Mouse (Mus musculus) intestine, embryonic 15.5 days (tissue): ENCODE results near the gene 1700125H20Rik. TPM values are rescaled to one million over a fixed set of nuclear protein-coding genes. Genes with fewer than 3 reads are reported as not detected.

Experiments
- ATAC-seq: fragments of 200-750 bp; cut with Nextera tagmentation; 2 replicates; pipeline ENCODE4 v1.8.0; 2017; ENCODE audit warnings: moderate TSS enrichment, moderate library complexity
- H3K27ac ChIP-seq: fragments of 300-500 bp; sonication (generic); 2 replicates; pipeline ENCODE4 v1.5.1; 2015; ENCODE audit warnings: mild to moderate bottlenecking, inconsistent platforms
- H3K27me3 ChIP-seq: fragments of 300-500 bp; sonication (generic); replicated peaks from 2 replicates; pipeline ENCODE4 v1.6.1; 2015; ENCODE audit warnings: inconsistent platforms
- H3K36me3 ChIP-seq: fragments of 300-500 bp; sonication (generic); 2 replicates; pipeline ENCODE4 v1.6.1; 2015; ENCODE audit warnings: inconsistent platforms
- H3K4me1 ChIP-seq: fragments of 300-500 bp; sonication (generic); replicated peaks from 2 replicates; pipeline ENCODE4 v1.6.1; 2015; ENCODE audit warnings: inconsistent platforms
- H3K4me2 ChIP-seq: fragments of 300-500 bp; sonication (generic); replicated peaks from 2 replicates; pipeline ENCODE4 v1.6.1; 2015; ENCODE audit warnings: mild to moderate bottlenecking, inconsistent platforms
- H3K4me3 ChIP-seq: fragments of 300-500 bp; sonication (generic); replicated peaks from 2 replicates; pipeline ENCODE4 v1.5.1; 2015; ENCODE audit warnings: inconsistent platforms
- H3K9ac ChIP-seq: fragments of 300-500 bp; sonication (generic); 2 replicates; pipeline ENCODE4 v1.6.1; 2015; ENCODE audit warnings: inconsistent platforms
- H3K9me3 ChIP-seq: fragments of 300-500 bp; sonication (generic); 2 replicates; pipeline ENCODE4 v1.6.1; 2016; ENCODE audit warnings: inconsistent platforms
- WGBS: fragments of 180-500 bp; shearing (Covaris S2); methylation state at CpG from one replicate; pipeline ENCODE4 v1.1.7; 2015; 5-methylcytosine and 5-hydroxymethylcytosine counted together
- polyA plus RNA-seq: library from polyadenylated mRNA; unstranded; fragments of >200 nt; fragmentation: Nextera tagmentation; extraction: Ambion mirVana; gene quantifications from 2 replicates; pipeline ENCODE4 v1.2.1, GENCODE M21; 2015

The 1700125H20Rik gene
- polyA plus RNA-seq = not detected in 2 replicates

GRCm38 (mm10) chr11:85170058-85170740 is at the start of gene 1700125H20Rik:
Gene 1700125H20Rik, plus strand, starts transcription at chr11:85170404.
- peak within 1 kb of the TSS; percentile 25; the same call in 1 of the 2 replicates for H3K4me3 ChIP-seq
- 11% methylated on average over 21 of the region's 21 CpGs for WGBS
- H3K4me2 ChIP-seq = peak within 1 kb of the TSS; percentile 69
- no peaks in the 10 kb centered on the region for H3K9me3 ChIP-seq
- peak within 1 kb of the TSS; percentile 36 for H3K9ac ChIP-seq
- 0 out of 2 replicates have a peak, but pooled peaks cover 6% of the 10 kb centered on the region for H3K4me1 ChIP-seq
- H3K27me3 ChIP-seq = no peaks in the 10 kb centered on the region
- peak; percentile 91 for ATAC-seq
- no peak within 1 kb of the TSS for H3K27ac ChIP-seq
- H3K36me3 ChIP-seq = no peaks in the 10 kb centered on the region

- WGBS = 87% methylated on average over 1 of the region's 1 CpGs
- H3K27ac ChIP-seq = no peak overlapping the region
Observed at GRCm38 (mm10) chr11:85122073-85122472, 48.1 kb upstream of the 1700125H20Rik start.

GRCm38 (mm10) chr11:85123267-85123992 is 46.8 kb upstream of the 1700125H20Rik start:
- Histone ChIP-seq H3K4me1 (no peaks in the 10 kb centered on the region), H3K4me2 (no peak overlapping the region), H3K36me3 (no peaks in the 10 kb centered on the region), H3K9ac (no peak overlapping the region), H3K27me3 (no peaks in the 10 kb centered on the region), H3K9me3 (no peaks in the 10 kb centered on the region), H3K4me3 (no peak overlapping the region), H3K27ac (no peak overlapping the region)
- WGBS = 83% methylated on average over 3 of the region's 3 CpGs
- no peak for ATAC-seq

More at GRCm38 (mm10) chr11:85122073-85122472, 48.1 kb upstream of the 1700125H20Rik start:
- Histone ChIP-seq H3K27me3 (no peaks in the 10 kb centered on the region), H3K9me3 (no peaks in the 10 kb centered on the region), H3K4me3 (no peak overlapping the region), H3K4me1 (no peaks in the 10 kb centered on the region), H3K9ac (no peak overlapping the region), H3K36me3 (no peaks in the 10 kb centered on the region), H3K4me2 (no peak overlapping the region)
- ATAC-seq = no peak

- 83% methylated on average over 2 of the region's 2 CpGs for WGBS
Observed at GRCm38 (mm10) chr11:85126257-85127102, 43.7 kb upstream of the 1700125H20Rik start.

GRCm38 (mm10) chr11:85128883-85129282 is 41.3 kb upstream of the 1700125H20Rik start:
- ATAC-seq = no peak
- Histone ChIP-seq H3K27ac (no peak overlapping the region), H3K9me3 (no peaks in the 10 kb centered on the region)

More at GRCm38 (mm10) chr11:85126257-85127102, 43.7 kb upstream of the 1700125H20Rik start:
- Histone ChIP-seq H3K27ac (no peak overlapping the region), H3K9ac (no peak overlapping the region), H3K9me3 (no peaks in the 10 kb centered on the region), H3K27me3 (no peaks in the 10 kb centered on the region), H3K4me1 (no peaks in the 10 kb centered on the region), H3K4me3 (no peak overlapping the region), H3K4me2 (no peak overlapping the region), H3K36me3 (no peaks in the 10 kb centered on the region)
- ATAC-seq = no peak

GRCm38 (mm10) chr11:85131542-85131941 is 38.7 kb upstream of the 1700125H20Rik start:
- H3K27ac ChIP-seq = no peak overlapping the region
- H3K27me3 ChIP-seq = no peaks in the 10 kb centered on the region
- no peak overlapping the region for H3K4me3 ChIP-seq
- no peak overlapping the region for H3K4me2 ChIP-seq
- no peaks in the 10 kb centered on the region for H3K36me3 ChIP-seq
- 45% methylated on average over 2 of the region's 2 CpGs for WGBS
- no peaks in the 10 kb centered on the region for H3K4me1 ChIP-seq
- ATAC-seq = no peak; the same call in 1 of the 2 replicates
- no peak overlapping the region for H3K9ac ChIP-seq
- no peaks in the 10 kb centered on the region for H3K9me3 ChIP-seq

More at GRCm38 (mm10) chr11:85128883-85129282, 41.3 kb upstream of the 1700125H20Rik start:
- Histone ChIP-seq H3K9ac (no peak overlapping the region), H3K4me3 (no peak overlapping the region), H3K27me3 (no peaks in the 10 kb centered on the region), H3K4me2 (no peak overlapping the region), H3K36me3 (no peaks in the 10 kb centered on the region), H3K4me1 (no peaks in the 10 kb centered on the region)
- WGBS = 84% methylated on average over 1 of the region's 1 CpGs

GRCm38 (mm10) chr11:85138776-85139474 is 31.3 kb upstream of the 1700125H20Rik start:
- H3K4me2 ChIP-seq = peak overlapping the region; percentile 76
- ATAC-seq = no peak
- 2% methylated on average over 17 of the region's 17 CpGs for WGBS

GRCm38 (mm10) chr11:85139581-85140540 is 30.3 kb upstream of the 1700125H20Rik start, which contains the start of gene Usp32:
Gene Usp32, minus strand, starts transcription at chr11:85140161.
- Histone ChIP-seq H3K9me3 (no peaks in the 10 kb centered on the region), H3K36me3 (no peaks in the 10 kb centered on the region), H3K4me1 (no peaks in the 10 kb centered on the region), H3K4me2 (peak within 1 kb of the TSS; percentile 76), H3K27me3 (no peaks in the 10 kb centered on the region), H3K9ac (peak within 1 kb of the TSS; percentile 76), H3K4me3 (peak within 1 kb of the TSS; percentile 90), H3K27ac (peak within 1 kb of the TSS; percentile 79)
- WGBS = under 1% methylated on average over 83 of the region's 94 CpGs
- ATAC-seq = peak; percentile 99

More at GRCm38 (mm10) chr11:85138776-85139474, 31.3 kb upstream of the 1700125H20Rik start:
- Histone ChIP-seq H3K27me3 (no peaks in the 10 kb centered on the region), H3K9ac (peak overlapping the region; percentile 76), H3K4me3 (peak overlapping the region; percentile 90), H3K4me1 (no peaks in the 10 kb centered on the region), H3K36me3 (no peaks in the 10 kb centered on the region), H3K9me3 (no peaks in the 10 kb centered on the region), H3K27ac (peak overlapping the region; percentile 79; the same call in 1 of the 2 replicates)

- Histone ChIP-seq H3K4me3 (no peak overlapping the region), H3K4me2 (no peak overlapping the region), H3K27me3 (no peaks in the 10 kb centered on the region), H3K4me1 (no peaks in the 10 kb centered on the region), H3K9me3 (no peaks in the 10 kb centered on the region), H3K9ac (no peak overlapping the region), H3K27ac (no peak overlapping the region), H3K36me3 (no peaks in the 10 kb centered on the region)
- 88% methylated on average over 2 of the region's 2 CpGs for WGBS
- no peak for ATAC-seq
Observed at GRCm38 (mm10) chr11:85152256-85152930, 17.8 kb upstream of the 1700125H20Rik start.

- Histone ChIP-seq H3K4me3 (no peak overlapping the region), H3K4me2 (no peak overlapping the region), H3K4me1 (no peaks in the 10 kb centered on the region), H3K9ac (no peak overlapping the region), H3K36me3 (no peaks in the 10 kb centered on the region), H3K9me3 (no peaks in the 10 kb centered on the region), H3K27me3 (no peaks in the 10 kb centered on the region), H3K27ac (no peak overlapping the region)
- WGBS = 52% methylated on average over 2 of the region's 2 CpGs
- no peak for ATAC-seq
Observed at GRCm38 (mm10) chr11:85157301-85157700, 12.9 kb upstream of the 1700125H20Rik start.
